Mouse (Mus musculus): ENCODE measurements around the gene Got1. TPM values are rescaled to one million over a fixed set of nuclear protein-coding genes. Genes with fewer than 3 reads are reported as not detected.

The Got1 gene
- 10 to 100 TPM; 33.0 to 47.8 (median 40.0) TPM for polyA plus RNA-seq (2017; shearing (Covaris generic))

- ATAC-seq, result peak; percentile 97
Measured at GRCm38 (mm10) chr19:43524187-43525103, at the start of gene Got1. Gene Got1, minus strand, starts transcription at chr19:43524605.

GRCm38 (mm10) chr19:43570831-43571790 lies 46.7 kb upstream of the Got1 start:
- peak; percentile 84 for ATAC-seq

- no peak for ATAC-seq
Measured at GRCm38 (mm10) chr19:43569133-43569532, 44.7 kb upstream of the Got1 start.

GRCm38 (mm10) chr19:43568298-43568697 lies 43.9 kb upstream of the Got1 start:
- ATAC-seq, result no peak

GRCm38 (mm10) chr19:43563166-43563565 lies 38.8 kb upstream of the Got1 start:
- no peak for ATAC-seq

GRCm38 (mm10) chr19:43561841-43562240 lies 37.4 kb upstream of the Got1 start:
- ATAC-seq, result no peak

- ATAC-seq, result no peak
Measured at GRCm38 (mm10) chr19:43560244-43560643, 35.8 kb upstream of the Got1 start.

GRCm38 (mm10) chr19:43551493-43551890 lies 27.1 kb upstream of the Got1 start:
- no peak for ATAC-seq

GRCm38 (mm10) chr19:43550706-43551492 lies 26.5 kb upstream of the Got1 start:
- no peak for ATAC-seq

- ATAC-seq, result no peak
Measured at GRCm38 (mm10) chr19:43548060-43548459, 23.7 kb upstream of the Got1 start.

- ATAC-seq, result no peak
Measured at GRCm38 (mm10) chr19:43546337-43547117, 22.1 kb upstream of the Got1 start.

GRCm38 (mm10) chr19:43535372-43535771 lies 11.0 kb upstream of the Got1 start:
- no peak for ATAC-seq

- ATAC-seq, result peak; percentile 89
Measured at GRCm38 (mm10) chr19:43530921-43531320, 6.5 kb upstream of the Got1 start.

- ATAC-seq, result peak; percentile 47
Measured at GRCm38 (mm10) chr19:43530197-43530770, 5.9 kb upstream of the Got1 start.

GRCm38 (mm10) chr19:43528056-43528587 lies 3.7 kb upstream of the Got1 start:
- no peak for ATAC-seq

GRCm38 (mm10) chr19:43527131-43527530 lies 2.7 kb upstream of the Got1 start:
- ATAC-seq, result no peak

- no peak for ATAC-seq
Measured at GRCm38 (mm10) chr19:43526025-43526424, 1.6 kb upstream of the Got1 start.

GRCm38 (mm10) chr19:43525566-43525965 lies 1.2 kb upstream of the Got1 start:
- no peak for ATAC-seq

GRCm38 (mm10) chr19:43525104-43525482 lies 688 bp upstream of the Got1 start:
- ATAC-seq, result no peak

- peak; percentile 37 for ATAC-seq
Measured at GRCm38 (mm10) chr19:43523551-43523950, 854 bp downstream of the Got1 start.

GRCm38 (mm10) chr19:43521996-43522395 lies 2.4 kb downstream of the Got1 start:
- no peak for ATAC-seq
